Mouse (Mus musculus) cerebellum, adult 2 months (tissue): ENCODE measurements around the gene Fmnl2.

Experiments
- CTCF ChIP-seq: fragments of 200-500 bp; IDR thresholded peaks from 2 replicates; pipeline ENCODE4 v1.5.1; 2011; ENCODE audit warnings: low read depth, mild to moderate bottlenecking, control low read depth, low read length, moderate library complexity, borderline replicate concordance; ENCODE audit not compliant: insufficient read depth
- POLR2A ChIP-seq: fragments of 200-500 bp; IDR thresholded peaks from 2 replicates; pipeline ENCODE4 v1.6.1; 2011; ENCODE audit warnings: low read length, control low read depth, borderline replicate concordance; ENCODE audit not compliant: insufficient read depth

- no peak for TF ChIP-seq POLR2A
- no peak for TF ChIP-seq CTCF
These were observed 56.1 kb downstream of the Fmnl2 start for GRCm38 (mm10) chr2:52913746-52914145.
